Mouse (Mus musculus): ENCODE data around the gene Prkar1a. TPM values are rescaled to one million over a fixed set of nuclear protein-coding genes. Genes with fewer than 3 reads are reported as not detected.
A peak's percentile ranks its signal among the peaks of the same experiment; 100 is the strongest.

Prkar1a gene
- polyA plus RNA-seq, 1 experiment from 2014 or later, result 454 TPM

DNA sequence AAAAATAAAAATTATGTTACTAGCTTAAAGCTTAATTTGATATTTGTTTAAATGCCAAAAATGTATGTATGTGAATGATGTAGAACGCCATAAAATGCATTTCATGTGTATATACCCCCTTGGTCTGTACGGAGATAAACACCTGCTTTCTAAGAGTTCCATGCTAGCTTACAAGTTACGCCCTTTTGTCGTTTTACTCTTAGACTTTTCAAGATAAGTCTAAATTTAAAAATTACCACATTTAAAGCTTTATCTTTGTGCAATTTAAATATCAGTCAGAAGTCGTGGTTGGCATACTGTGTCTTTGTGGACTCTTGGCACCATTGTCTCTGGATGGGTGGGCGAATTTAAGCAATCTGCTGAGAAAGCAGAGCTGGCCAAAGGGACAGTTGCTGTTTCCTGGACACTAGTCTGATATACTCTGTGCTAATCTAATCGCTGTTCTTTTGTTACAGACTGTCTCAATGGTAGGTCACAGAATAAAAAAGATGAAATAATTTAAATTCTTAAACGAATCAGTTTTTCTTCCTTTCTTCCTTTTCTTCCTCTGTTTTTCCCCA is 20.0 kb downstream of the Prkar1a start:
- H3K36me3 ChIP-seq, result peaks cover 52% of the 10 kb centered on the region
- 89% methylated on average over 8 of the region's 8 CpGs for WGBS
- no peak overlapping the region for H3K27ac ChIP-seq
- no peaks in the 10 kb centered on the region for H3K9me3 ChIP-seq
- H3K4me3 ChIP-seq, result no peak overlapping the region
- H3K9ac ChIP-seq, result no peak overlapping the region
- ATAC-seq (ENCODE audit: low FRiP score, low read depth), result no peak
- H3K4me2 ChIP-seq (replicated peaks), result no peak overlapping the region
- H3K4me1 ChIP-seq, result no peaks in the 10 kb centered on the region
- H3K27me3 ChIP-seq (replicated peaks), result no peaks in the 10 kb centered on the region

- H3K9me3 ChIP-seq, result no peaks in the 10 kb centered on the region
- H3K27ac ChIP-seq, result no peak overlapping the region
- H3K4me1 ChIP-seq, result no peaks in the 10 kb centered on the region
- no peak overlapping the region for H3K9ac ChIP-seq
- peak; percentile 60 for ATAC-seq (ENCODE audit: low FRiP score, low read depth)
- 66% methylated on average over 14 of the region's 14 CpGs for WGBS
- no peak overlapping the region for H3K4me3 ChIP-seq
- no peaks in the 10 kb centered on the region for H3K27me3 ChIP-seq (replicated peaks)
- no peak overlapping the region for H3K4me2 ChIP-seq (replicated peaks)
- peaks cover 44% of the 10 kb centered on the region for H3K36me3 ChIP-seq
Observed at GRCm38 (mm10) chr11:109670026-109670916, 21.1 kb downstream of the Prkar1a start.

- Histone ChIP-seq H3K9me3 (no peaks in the 10 kb centered on the region), H3K27ac (0 out of 2 replicates have a peak overlapping the region, but pooled peaks have one; percentile 5), H3K27me3 (replicated peaks) (no peaks in the 10 kb centered on the region), H3K4me1 (no peaks in the 10 kb centered on the region), H3K4me3 (no peak overlapping the region), H3K9ac (no peak overlapping the region), H3K4me2 (replicated peaks) (no peak overlapping the region), H3K36me3 (peaks cover 33% of the 10 kb centered on the region)
- ATAC-seq (ENCODE audit: low FRiP score, low read depth), result no peak
- 81% methylated on average over 6 of the region's 6 CpGs for WGBS
Observed at GRCm38 (mm10) chr11:109671136-109672020, 22.2 kb downstream of the Prkar1a start.

DNA sequence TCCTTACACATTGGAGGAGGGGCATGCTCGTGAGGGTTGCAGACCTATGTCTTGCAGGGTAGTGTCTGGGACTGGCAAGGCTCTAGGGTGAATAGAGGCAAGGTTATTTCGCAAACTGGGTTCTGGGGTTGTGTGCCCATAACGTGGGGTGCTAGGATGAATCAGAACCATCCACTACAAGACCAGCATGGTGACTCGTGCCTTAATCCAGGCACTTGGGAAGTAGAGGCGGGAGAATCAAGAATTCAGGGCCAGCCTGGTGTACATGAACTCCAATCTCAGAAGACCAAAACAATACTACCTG is 22.8 kb downstream of the Prkar1a start:
- Histone ChIP-seq H3K36me3 (peaks cover 27% of the 10 kb centered on the region), H3K9ac (no peak overlapping the region), H3K4me3 (no peak overlapping the region), H3K4me1 (no peaks in the 10 kb centered on the region), H3K27ac (no peak overlapping the region), H3K4me2 (replicated peaks) (no peak overlapping the region), H3K9me3 (no peaks in the 10 kb centered on the region), H3K27me3 (replicated peaks) (no peaks in the 10 kb centered on the region)
- 87% methylated on average over 5 of the region's 5 CpGs for WGBS
- ATAC-seq (ENCODE audit: low FRiP score, low read depth), result no peak

- Histone ChIP-seq H3K9me3 (no peaks in the 10 kb centered on the region), H3K27ac (no peak overlapping the region), H3K36me3 (peaks cover 23% of the 10 kb centered on the region), H3K27me3 (replicated peaks) (no peaks in the 10 kb centered on the region), H3K4me2 (replicated peaks) (no peak overlapping the region), H3K4me3 (no peak overlapping the region), H3K4me1 (no peaks in the 10 kb centered on the region), H3K9ac (no peak overlapping the region)
- WGBS, result 92% methylated on average over 8 of the region's 8 CpGs
- ATAC-seq (ENCODE audit: low FRiP score, low read depth), result no peak
Observed at GRCm38 (mm10) chr11:109672396-109672795, 23.2 kb downstream of the Prkar1a start.

GRCm38 (mm10) chr11:109672881-109673739 is 23.9 kb downstream of the Prkar1a start:
- Histone ChIP-seq H3K9ac (no peak overlapping the region), H3K27me3 (replicated peaks) (no peaks in the 10 kb centered on the region), H3K4me1 (no peaks in the 10 kb centered on the region), H3K4me2 (replicated peaks) (no peak overlapping the region), H3K9me3 (no peaks in the 10 kb centered on the region), H3K36me3 (peaks cover 16% of the 10 kb centered on the region), H3K27ac (no peak overlapping the region), H3K4me3 (no peak overlapping the region)
- WGBS, result 81% methylated on average over 21 of the region's 21 CpGs
- ATAC-seq (ENCODE audit: low FRiP score, low read depth), result no peak

DNA sequence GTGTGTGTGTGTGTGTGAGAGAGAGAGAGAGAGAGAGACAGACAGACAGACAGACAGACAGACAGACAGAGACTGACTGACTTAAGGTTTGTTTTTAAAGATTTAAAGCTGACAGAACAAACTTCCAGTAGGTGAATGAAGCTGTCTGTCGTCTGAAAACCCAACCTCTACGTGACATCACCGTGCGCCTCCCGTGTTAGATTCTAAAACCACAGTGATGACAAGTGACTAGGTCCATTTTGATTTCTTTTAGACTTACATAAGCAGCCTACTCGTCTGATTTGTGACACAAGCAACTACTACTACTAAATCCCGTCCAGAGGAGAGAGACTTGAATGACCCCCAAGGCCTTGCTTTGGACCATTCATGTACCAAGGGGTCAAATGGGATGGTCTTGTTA is 24.5 kb downstream of the Prkar1a start:
- WGBS, result 89% methylated on average over 7 of the region's 7 CpGs

GRCm38 (mm10) chr11:109674542-109674941 is 25.3 kb downstream of the Prkar1a start:
- H3K4me3 ChIP-seq, result no peak overlapping the region
- H3K9ac ChIP-seq, result no peak overlapping the region
- 79% methylated on average over 11 of the region's 11 CpGs for WGBS
- no peaks in the 10 kb centered on the region for H3K4me1 ChIP-seq
- H3K9me3 ChIP-seq, result no peaks in the 10 kb centered on the region
- no peak for ATAC-seq (ENCODE audit: low FRiP score, low read depth)
- no peak overlapping the region for H3K27ac ChIP-seq
- no peak overlapping the region for H3K4me2 ChIP-seq (replicated peaks)
- no peaks in the 10 kb centered on the region for H3K27me3 ChIP-seq (replicated peaks)
- H3K36me3 ChIP-seq, result peaks cover 10% of the 10 kb centered on the region

More for the DNA sequence above, 24.5 kb downstream of the Prkar1a start:
- H3K4me2 ChIP-seq (replicated peaks), result no peak overlapping the region
- H3K27me3 ChIP-seq (replicated peaks), result no peaks in the 10 kb centered on the region
- no peak overlapping the region for H3K27ac ChIP-seq
- ATAC-seq (ENCODE audit: low FRiP score, low read depth), result no peak
- no peak overlapping the region for H3K4me3 ChIP-seq
- H3K9me3 ChIP-seq, result no peaks in the 10 kb centered on the region
- H3K36me3 ChIP-seq, result peaks cover 10% of the 10 kb centered on the region
- H3K4me1 ChIP-seq, result no peaks in the 10 kb centered on the region
- no peak overlapping the region for H3K9ac ChIP-seq

DNA sequence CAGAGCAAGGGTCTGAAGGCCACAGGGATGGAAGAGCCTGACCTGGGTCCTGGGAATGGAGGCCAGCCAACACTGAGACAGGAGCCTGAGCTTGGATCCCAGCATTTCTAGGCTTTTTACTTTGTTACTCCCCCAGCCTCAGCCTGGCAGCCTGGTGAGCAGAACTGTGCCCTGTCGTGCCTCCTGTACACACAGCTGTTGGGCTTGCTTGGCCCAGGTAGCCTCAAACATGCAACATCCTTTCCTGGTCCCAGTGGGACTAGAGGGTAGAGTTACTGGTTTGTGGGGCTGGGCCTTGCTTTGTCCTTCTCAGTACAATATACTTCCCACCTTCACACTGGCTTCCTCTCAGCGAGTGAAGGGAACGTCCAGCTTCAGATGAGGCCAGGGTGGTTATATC is 26.0 kb downstream of the Prkar1a start:
- Histone ChIP-seq H3K4me3 (no peak overlapping the region), H3K4me1 (no peaks in the 10 kb centered on the region), H3K27ac (no peak overlapping the region), H3K4me2 (replicated peaks) (no peak overlapping the region), H3K36me3 (peaks cover 4% of the 10 kb centered on the region), H3K9ac (no peak overlapping the region), H3K27me3 (replicated peaks) (no peaks in the 10 kb centered on the region), H3K9me3 (no peaks in the 10 kb centered on the region)
- 81% methylated on average over 3 of the region's 3 CpGs for WGBS
- no peak for ATAC-seq (ENCODE audit: low FRiP score, low read depth)

GRCm38 (mm10) chr11:109675771-109676170 is 26.6 kb downstream of the Prkar1a start:
- Histone ChIP-seq H3K4me2 (replicated peaks) (no peak overlapping the region), H3K4me1 (no peaks in the 10 kb centered on the region), H3K36me3 (peaks cover under 1% of the 10 kb centered on the region; the same call in 1 of the 2 replicates), H3K27me3 (replicated peaks) (no peaks in the 10 kb centered on the region), H3K9ac (no peak overlapping the region), H3K4me3 (no peak overlapping the region), H3K27ac (no peak overlapping the region), H3K9me3 (no peaks in the 10 kb centered on the region)
- ATAC-seq (ENCODE audit: low FRiP score, low read depth), result no peak
- 87% methylated on average over 9 of the region's 9 CpGs for WGBS

- WGBS, result 77% methylated on average over 12 of the region's 12 CpGs
Observed at GRCm38 (mm10) chr11:109676621-109677373, 27.6 kb downstream of the Prkar1a start.

More at GRCm38 (mm10) chr11:109676621-109677373, 27.6 kb downstream of the Prkar1a start:
- Histone ChIP-seq H3K4me1 (no peaks in the 10 kb centered on the region), H3K9ac (no peak overlapping the region), H3K9me3 (no peaks in the 10 kb centered on the region), H3K27ac (no peak overlapping the region), H3K4me2 (replicated peaks) (no peak overlapping the region), H3K27me3 (replicated peaks) (no peaks in the 10 kb centered on the region), H3K36me3 (no peaks in the 10 kb centered on the region), H3K4me3 (no peak overlapping the region)
- ATAC-seq (ENCODE audit: low FRiP score, low read depth), result no peak

Data from neural tube, embryonic 12.5 days (tissue).